Mouse (Mus musculus) right cerebral cortex, adult 18-20 months (tissue): ENCODE measurements around the gene Srrm3.

Experiments
- DNase-seq: peaks from one replicate; pipeline ENCODE4 v3.0.0; 2022; ENCODE audit warnings: mixed read lengths

Gene Srrm3

GRCm38 (mm10) chr5:135824517-135824916 lies 17.8 kb downstream of the Srrm3 start:
- DNase-seq: no peak

- DNase-seq: no peak
Observed at GRCm38 (mm10) chr5:135826225-135826624, 19.5 kb downstream of the Srrm3 start.

GRCm38 (mm10) chr5:135829381-135829780 lies 22.7 kb downstream of the Srrm3 start:
- DNase-seq: no peak

GRCm38 (mm10) chr5:135832729-135833128 lies 26.0 kb downstream of the Srrm3 start:
- DNase-seq: peak; percentile 82

- peak; percentile 81 for DNase-seq
Observed at GRCm38 (mm10) chr5:135834769-135835491, 28.2 kb downstream of the Srrm3 start.

GRCm38 (mm10) chr5:135835492-135835858 lies 28.8 kb downstream of the Srrm3 start:
- DNase-seq: no peak

- no peak for DNase-seq
Observed at GRCm38 (mm10) chr5:135835981-135836380, 29.3 kb downstream of the Srrm3 start.

GRCm38 (mm10) chr5:135841651-135842050 lies 35.0 kb downstream of the Srrm3 start:
- no peak for DNase-seq

- no peak for DNase-seq
Observed at GRCm38 (mm10) chr5:135843418-135843817, 36.7 kb downstream of the Srrm3 start.

- DNase-seq: no peak
Observed at GRCm38 (mm10) chr5:135845676-135846320, 39.1 kb downstream of the Srrm3 start.

GRCm38 (mm10) chr5:135847460-135847859 lies 40.8 kb downstream of the Srrm3 start:
- DNase-seq: no peak

GRCm38 (mm10) chr5:135847881-135848280 lies 41.2 kb downstream of the Srrm3 start:
- DNase-seq: no peak

GRCm38 (mm10) chr5:135851024-135851423 lies 44.3 kb downstream of the Srrm3 start:
- peak; percentile 50 for DNase-seq

- DNase-seq: no peak
Observed at GRCm38 (mm10) chr5:135851481-135851880, 44.8 kb downstream of the Srrm3 start.

- no peak for DNase-seq
Observed at GRCm38 (mm10) chr5:135852421-135852820, 45.7 kb downstream of the Srrm3 start.

- DNase-seq: no peak
Observed at GRCm38 (mm10) chr5:135853731-135854130, 47.0 kb downstream of the Srrm3 start.

GRCm38 (mm10) chr5:135855156-135855555 lies 48.5 kb downstream of the Srrm3 start:
- DNase-seq: peak; percentile 73

GRCm38 (mm10) chr5:135866662-135867061 lies 60.0 kb downstream of the Srrm3 start:
- DNase-seq: no peak

GRCm38 (mm10) chr5:135867637-135868593 lies 61.2 kb downstream of the Srrm3 start:
- DNase-seq: peak; percentile 63

GRCm38 (mm10) chr5:135868653-135869052 lies 62.0 kb downstream of the Srrm3 start:
- no peak for DNase-seq

GRCm38 (mm10) chr5:135869661-135870423 lies 63.2 kb downstream of the Srrm3 start:
- no peak for DNase-seq

GRCm38 (mm10) chr5:135870505-135870904 lies 63.8 kb downstream of the Srrm3 start:
- no peak for DNase-seq

- DNase-seq: no peak
Observed at GRCm38 (mm10) chr5:135872996-135873395, 66.3 kb downstream of the Srrm3 start.
